Mouse (Mus musculus): ENCODE results near the gene Fgb. TPM values are rescaled to one million over a fixed set of nuclear protein-coding genes. Genes with fewer than 3 reads are reported as not detected.
A peak's percentile ranks its signal among the peaks of the same experiment; 100 is the strongest.

The Fgb gene
- polyA plus RNA-seq (2014; fragmentation: Nextera tagmentation; extraction: Ambion mirVana): 0.59 and 3.4 TPM in 2 replicates

DNA sequence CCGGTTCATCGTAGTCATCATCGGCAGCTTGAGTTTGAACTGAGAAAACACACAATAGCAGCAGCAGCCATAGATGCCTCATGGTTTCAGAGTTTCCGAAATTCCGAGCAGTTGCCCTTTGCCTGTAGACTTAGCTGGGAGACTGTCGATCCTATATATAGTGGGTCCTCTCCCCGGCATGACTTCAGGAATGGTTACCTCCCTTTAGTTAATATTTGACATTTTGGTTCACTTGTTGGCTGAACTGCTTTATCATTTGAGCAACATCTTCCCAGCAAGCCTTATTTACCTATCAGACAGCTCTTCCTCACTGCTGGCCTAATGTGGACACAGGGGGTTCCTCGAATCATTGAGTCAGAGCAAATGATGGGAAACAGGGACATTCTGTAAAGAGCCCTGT, at the start of gene Fgb:
TSS of gene Fgb (minus strand) at position 184 of the 400 bp plus-strand sequence.
- H3K4me2 ChIP-seq: no peak within 1 kb of the TSS
- no peak within 1 kb of the TSS for H3K9ac ChIP-seq (ENCODE audit: low read depth, low read length)
- 80% methylated on average over 8 of the region's 8 CpGs for WGBS (ENCODE audit: insufficient replicate concordance)
- no peaks in the 10 kb centered on the region for H3K27me3 ChIP-seq (ENCODE audit: control insufficient read depth, insufficient read depth, low read length)
- H3K4me3 ChIP-seq (ENCODE audit: low read depth, low read length): no peak within 1 kb of the TSS
- H3K9me3 ChIP-seq (replicated peaks; ENCODE audit: control insufficient read depth, low read length): no peaks in the 10 kb centered on the region
- ATAC-seq (replicated peaks; ENCODE audit: insufficient number of reproducible peaks, low FRiP score, low TSS enrichment): no peak
- H3K4me1 ChIP-seq (ENCODE audit: control insufficient read depth, insufficient read depth, low read length): no peaks in the 10 kb centered on the region
- no peaks in the 10 kb centered on the region for H3K36me3 ChIP-seq (ENCODE audit: control insufficient read depth, insufficient read depth, low read length)
- H3K27ac ChIP-seq (ENCODE audit: low read depth, low read length): no peak within 1 kb of the TSS

DNA sequence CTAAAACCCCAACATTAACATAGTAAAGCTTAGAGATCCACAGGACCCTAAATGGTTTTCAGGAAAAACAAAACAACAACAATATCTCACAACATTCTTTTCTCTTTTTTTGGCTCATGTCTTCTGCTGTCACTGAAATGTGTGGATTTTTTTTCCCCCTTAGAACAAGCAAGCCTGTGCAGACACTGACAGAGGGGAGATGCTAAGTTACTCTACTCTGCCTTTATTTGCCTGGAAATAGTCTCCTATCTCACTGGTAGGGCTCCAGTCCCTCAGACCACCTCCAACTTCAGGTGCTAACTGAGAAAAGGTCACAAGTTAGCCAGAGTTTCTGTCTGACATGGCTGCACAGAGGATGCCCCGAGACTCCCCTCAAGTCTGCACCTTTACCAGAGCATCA, 49.5 kb upstream of the Fgb start:
- no peak for ATAC-seq (replicated peaks; ENCODE audit: insufficient number of reproducible peaks, low FRiP score, low TSS enrichment)
- Histone ChIP-seq H3K27me3 (ENCODE audit: control insufficient read depth, insufficient read depth, low read length) (no peaks in the 10 kb centered on the region), H3K9ac (ENCODE audit: low read depth, low read length) (no peak overlapping the region), H3K27ac (ENCODE audit: low read depth, low read length) (no peak overlapping the region), H3K4me1 (ENCODE audit: control insufficient read depth, insufficient read depth, low read length) (0 out of 2 replicates have a peak, but pooled peaks cover 2% of the 10 kb centered on the region), H3K9me3 (replicated peaks; ENCODE audit: control insufficient read depth, low read length) (no peaks in the 10 kb centered on the region), H3K36me3 (ENCODE audit: control insufficient read depth, insufficient read depth, low read length) (no peaks in the 10 kb centered on the region), H3K4me2 (peak overlapping the region; percentile 53), H3K4me3 (ENCODE audit: low read depth, low read length) (no peak overlapping the region; the same call in 1 of the 2 replicates)
- WGBS (ENCODE audit: insufficient replicate concordance): 81% methylated on average over 1 of the region's 1 CpGs

DNA sequence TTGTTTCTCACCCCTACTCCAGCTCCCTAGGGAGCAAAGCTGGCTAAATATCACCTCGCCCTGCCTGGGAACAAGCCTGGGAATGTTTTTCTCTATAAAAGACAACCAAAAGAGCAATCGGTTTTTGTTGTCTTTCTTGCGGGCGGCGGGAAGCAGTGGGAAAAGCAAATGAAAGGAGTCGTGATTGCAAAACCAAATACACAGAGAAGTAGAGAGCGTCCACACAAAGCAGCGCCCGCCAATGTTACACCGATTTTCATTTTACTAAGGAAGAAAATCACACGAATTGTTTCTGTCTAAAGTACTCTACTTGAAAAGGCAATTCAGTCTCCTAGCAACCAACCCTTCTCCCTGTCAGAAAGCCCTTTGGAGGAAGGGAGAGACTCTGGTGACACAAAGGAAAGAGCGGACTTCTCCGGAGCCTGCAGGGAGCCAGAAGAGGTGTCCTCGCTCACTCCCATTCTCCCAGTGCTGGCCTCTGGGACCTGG, 48.9 kb upstream of the Fgb start:
- no peak for ATAC-seq (replicated peaks; ENCODE audit: insufficient number of reproducible peaks, low FRiP score, low TSS enrichment)
- 20% methylated on average over 14 of the region's 14 CpGs for WGBS (ENCODE audit: insufficient replicate concordance)
- H3K4me1 ChIP-seq (ENCODE audit: control insufficient read depth, insufficient read depth, low read length): 0 out of 2 replicates have a peak, but pooled peaks cover 2% of the 10 kb centered on the region
- no peak overlapping the region for H3K27ac ChIP-seq (ENCODE audit: low read depth, low read length)
- no peaks in the 10 kb centered on the region for H3K27me3 ChIP-seq (ENCODE audit: control insufficient read depth, insufficient read depth, low read length)
- no peaks in the 10 kb centered on the region for H3K36me3 ChIP-seq (ENCODE audit: control insufficient read depth, insufficient read depth, low read length)
- peak overlapping the region; percentile 52; the same call in 1 of the 2 replicates for H3K9ac ChIP-seq (ENCODE audit: low read depth, low read length)
- H3K4me2 ChIP-seq: peak overlapping the region; percentile 53
- no peaks in the 10 kb centered on the region for H3K9me3 ChIP-seq (replicated peaks; ENCODE audit: control insufficient read depth, low read length)
- peak overlapping the region; percentile 23 for H3K4me3 ChIP-seq (ENCODE audit: low read depth, low read length)

DNA sequence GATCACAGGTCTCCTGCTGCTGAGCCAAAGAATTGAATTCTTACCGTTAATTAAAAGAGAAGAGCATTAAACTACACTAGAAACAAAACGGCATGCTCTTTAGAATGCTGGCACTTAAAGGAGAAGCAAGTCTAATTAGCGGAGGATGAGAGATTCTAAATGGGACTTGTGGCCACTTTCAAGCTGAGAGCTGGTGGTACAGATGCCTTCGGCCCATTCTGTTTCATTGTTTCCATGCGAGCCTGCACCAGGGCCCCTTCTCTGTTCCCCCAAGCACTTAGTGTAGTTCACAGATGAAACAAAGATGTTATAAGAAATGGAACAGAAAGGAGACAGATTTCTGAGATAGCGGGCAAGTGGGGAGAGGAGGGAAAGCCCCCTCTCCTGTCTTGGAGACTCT, 47.9 kb upstream of the Fgb start:
- no peak overlapping the region for H3K9ac ChIP-seq (ENCODE audit: low read depth, low read length)

DNA sequence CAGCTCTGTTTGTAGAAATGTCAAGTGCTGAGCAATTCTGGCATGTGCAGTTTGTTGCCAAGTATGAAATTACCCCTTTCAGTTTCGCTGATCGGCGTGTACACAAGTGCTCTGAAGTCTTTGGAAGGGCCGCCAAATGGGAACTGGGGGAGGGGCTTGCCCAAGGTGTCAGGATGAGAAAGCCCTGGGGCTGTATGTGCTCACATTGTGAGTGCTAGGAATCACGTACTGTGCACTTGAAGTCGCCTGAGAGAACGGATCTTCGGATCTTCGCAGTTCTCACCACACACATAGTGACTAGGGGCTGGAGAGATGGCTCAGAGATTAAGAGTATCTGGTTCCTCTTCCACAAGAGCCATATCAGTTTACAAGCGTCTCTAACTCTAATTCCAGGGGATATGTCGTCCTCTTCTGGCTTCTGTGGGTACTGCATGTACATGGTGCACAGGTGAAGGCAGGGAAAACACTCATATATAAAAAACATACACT, 30.9 kb upstream of the Fgb start:
- H3K4me2 ChIP-seq: peak overlapping the region; percentile 66
- WGBS (ENCODE audit: insufficient replicate concordance): 4% methylated on average over 11 of the region's 11 CpGs
- no peak for ATAC-seq (replicated peaks; ENCODE audit: insufficient number of reproducible peaks, low FRiP score, low TSS enrichment)
- no peaks in the 10 kb centered on the region for H3K36me3 ChIP-seq (ENCODE audit: control insufficient read depth, insufficient read depth, low read length)
- no peak overlapping the region for H3K27ac ChIP-seq (ENCODE audit: low read depth, low read length)
- no peaks in the 10 kb centered on the region for H3K27me3 ChIP-seq (ENCODE audit: control insufficient read depth, insufficient read depth, low read length)
- no peaks in the 10 kb centered on the region for H3K9me3 ChIP-seq (replicated peaks; ENCODE audit: control insufficient read depth, low read length)
- peak overlapping the region; percentile 30; the same call in 1 of the 2 replicates for H3K4me3 ChIP-seq (ENCODE audit: low read depth, low read length)
- no peaks in the 10 kb centered on the region for H3K4me1 ChIP-seq (ENCODE audit: control insufficient read depth, insufficient read depth, low read length)
- no peak overlapping the region for H3K9ac ChIP-seq (ENCODE audit: low read depth, low read length)

More for the DNA sequence above, 47.9 kb upstream of the Fgb start:
- Histone ChIP-seq H3K4me2 (no peak overlapping the region), H3K27me3 (ENCODE audit: control insufficient read depth, insufficient read depth, low read length) (no peaks in the 10 kb centered on the region), H3K36me3 (ENCODE audit: control insufficient read depth, insufficient read depth, low read length) (no peaks in the 10 kb centered on the region), H3K4me1 (ENCODE audit: control insufficient read depth, insufficient read depth, low read length) (0 out of 2 replicates have a peak, but pooled peaks cover 2% of the 10 kb centered on the region), H3K9me3 (replicated peaks; ENCODE audit: control insufficient read depth, low read length) (no peaks in the 10 kb centered on the region), H3K4me3 (ENCODE audit: low read depth, low read length) (no peak overlapping the region), H3K27ac (ENCODE audit: low read depth, low read length) (no peak overlapping the region)
- 75% methylated on average over 6 of the region's 6 CpGs for WGBS (ENCODE audit: insufficient replicate concordance)
- no peak for ATAC-seq (replicated peaks; ENCODE audit: insufficient number of reproducible peaks, low FRiP score, low TSS enrichment)

DNA sequence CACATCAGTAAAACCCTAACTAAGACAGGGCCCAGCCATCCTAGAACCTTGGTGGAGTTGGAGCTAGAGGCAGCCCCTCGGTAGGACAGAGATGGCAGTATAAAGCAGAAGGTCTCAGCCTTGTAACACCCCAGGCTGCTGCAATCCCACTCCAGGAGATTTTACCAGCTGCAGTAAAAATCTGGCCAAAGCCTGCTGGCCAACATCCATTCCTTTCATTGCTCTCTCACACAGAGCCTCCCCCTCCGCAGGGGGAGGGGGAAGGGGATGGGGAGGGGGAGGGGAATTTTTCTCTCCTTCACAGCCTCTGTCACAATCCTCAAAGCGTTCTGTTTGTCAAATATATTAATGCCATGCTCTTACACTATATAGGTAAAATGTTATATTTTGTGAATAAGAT, 26.9 kb upstream of the Fgb start:
- 49% methylated on average over 2 of the region's 3 CpGs for WGBS (ENCODE audit: insufficient replicate concordance)

DNA sequence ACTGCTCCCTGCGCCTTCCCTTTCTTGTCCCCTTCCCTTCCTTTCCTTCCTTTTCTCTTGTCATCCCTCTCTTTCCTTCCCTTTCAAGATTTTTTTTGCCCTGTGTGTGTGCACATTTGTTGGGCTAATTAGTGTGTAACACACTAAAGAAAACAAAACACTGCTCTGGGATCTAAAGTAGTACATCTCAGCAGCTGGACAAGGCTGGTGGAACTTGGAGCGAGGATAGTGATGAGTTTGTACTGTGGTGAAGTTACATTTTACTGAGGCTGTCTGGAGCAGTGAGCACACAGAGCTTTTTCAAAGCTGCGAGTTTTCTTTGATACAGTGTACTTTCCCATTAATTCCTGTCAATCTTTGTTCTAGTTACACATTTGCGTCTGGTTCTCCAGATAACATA, 20.6 kb upstream of the Fgb start:
- ATAC-seq (replicated peaks; ENCODE audit: insufficient number of reproducible peaks, low FRiP score, low TSS enrichment): no peak
- no peaks in the 10 kb centered on the region for H3K9me3 ChIP-seq (replicated peaks; ENCODE audit: control insufficient read depth, low read length)
- H3K4me3 ChIP-seq (ENCODE audit: low read depth, low read length): no peak overlapping the region
- H3K36me3 ChIP-seq (ENCODE audit: control insufficient read depth, insufficient read depth, low read length): peaks cover 39% of the 10 kb centered on the region
- H3K4me1 ChIP-seq (ENCODE audit: control insufficient read depth, insufficient read depth, low read length): no peaks in the 10 kb centered on the region
- H3K4me2 ChIP-seq: no peak overlapping the region
- no peak overlapping the region for H3K27ac ChIP-seq (ENCODE audit: low read depth, low read length)
- H3K27me3 ChIP-seq (ENCODE audit: control insufficient read depth, insufficient read depth, low read length): no peaks in the 10 kb centered on the region
- H3K9ac ChIP-seq (ENCODE audit: low read depth, low read length): no peak overlapping the region
- 86% methylated on average over 4 of the region's 4 CpGs for WGBS (ENCODE audit: insufficient replicate concordance)

More for the DNA sequence above, 26.9 kb upstream of the Fgb start:
- no peak overlapping the region for H3K9ac ChIP-seq (ENCODE audit: low read depth, low read length)
- H3K27ac ChIP-seq (ENCODE audit: low read depth, low read length): no peak overlapping the region
- 0 out of 2 replicates have a peak, but pooled peaks cover under 1% of the 10 kb centered on the region for H3K36me3 ChIP-seq (ENCODE audit: control insufficient read depth, insufficient read depth, low read length)
- ATAC-seq (replicated peaks; ENCODE audit: insufficient number of reproducible peaks, low FRiP score, low TSS enrichment): no peak
- no peaks in the 10 kb centered on the region for H3K9me3 ChIP-seq (replicated peaks; ENCODE audit: control insufficient read depth, low read length)
- no peaks in the 10 kb centered on the region for H3K4me1 ChIP-seq (ENCODE audit: control insufficient read depth, insufficient read depth, low read length)
- H3K27me3 ChIP-seq (ENCODE audit: control insufficient read depth, insufficient read depth, low read length): no peaks in the 10 kb centered on the region
- H3K4me2 ChIP-seq: no peak overlapping the region
- no peak overlapping the region for H3K4me3 ChIP-seq (ENCODE audit: low read depth, low read length)

DNA sequence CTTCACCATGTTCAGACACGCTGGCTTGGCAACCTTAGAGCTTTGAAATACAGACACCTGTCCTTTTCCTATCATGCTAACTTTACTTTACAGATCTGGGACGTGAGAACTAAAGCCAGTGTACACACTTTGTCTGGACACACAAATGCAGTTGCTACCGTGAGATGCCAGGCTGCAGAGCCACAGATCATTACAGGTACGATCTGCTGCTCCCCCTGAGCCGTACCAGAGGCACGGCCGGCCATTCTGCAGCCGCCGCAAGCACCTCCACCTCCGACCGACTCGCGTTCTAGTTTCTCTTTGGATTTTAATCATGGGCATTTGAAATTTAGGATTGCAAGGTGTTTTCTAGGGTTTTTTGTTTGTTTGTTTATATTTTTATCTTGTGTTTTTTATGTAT, 19.2 kb upstream of the Fgb start:
- 94% methylated on average over 13 of the region's 13 CpGs for WGBS (ENCODE audit: insufficient replicate concordance)
- no peaks in the 10 kb centered on the region for H3K4me1 ChIP-seq (ENCODE audit: control insufficient read depth, insufficient read depth, low read length)
- no peak overlapping the region for H3K4me3 ChIP-seq (ENCODE audit: low read depth, low read length)
- no peak overlapping the region for H3K9ac ChIP-seq (ENCODE audit: low read depth, low read length)
- ATAC-seq (replicated peaks; ENCODE audit: insufficient number of reproducible peaks, low FRiP score, low TSS enrichment): no peak
- no peaks in the 10 kb centered on the region for H3K9me3 ChIP-seq (replicated peaks; ENCODE audit: control insufficient read depth, low read length)
- no peak overlapping the region for H3K4me2 ChIP-seq
- H3K36me3 ChIP-seq (ENCODE audit: control insufficient read depth, insufficient read depth, low read length): peaks cover 39% of the 10 kb centered on the region
- H3K27ac ChIP-seq (ENCODE audit: low read depth, low read length): no peak overlapping the region
- no peaks in the 10 kb centered on the region for H3K27me3 ChIP-seq (ENCODE audit: control insufficient read depth, insufficient read depth, low read length)

DNA sequence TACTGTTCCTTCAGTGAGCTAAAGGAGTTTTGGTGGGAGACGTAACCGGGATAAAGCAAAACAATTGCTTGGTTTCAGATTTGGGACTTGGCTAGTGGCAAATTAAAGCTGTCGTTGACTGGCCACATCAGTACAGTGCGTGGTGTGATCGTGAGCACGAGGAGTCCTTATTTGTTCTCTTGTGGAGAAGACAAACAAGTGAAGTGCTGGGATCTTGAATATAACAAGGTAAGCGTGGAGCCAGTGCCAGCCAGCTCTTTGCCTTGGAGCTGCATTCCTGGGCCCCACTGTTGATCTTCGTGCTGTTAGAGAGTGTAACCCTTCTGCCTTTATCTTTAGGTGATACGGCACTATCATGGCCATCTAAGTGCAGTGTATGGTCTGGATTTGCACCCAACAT, 18.3 kb upstream of the Fgb start:
- no peaks in the 10 kb centered on the region for H3K27me3 ChIP-seq (ENCODE audit: control insufficient read depth, insufficient read depth, low read length)
- H3K9me3 ChIP-seq (replicated peaks; ENCODE audit: control insufficient read depth, low read length): no peaks in the 10 kb centered on the region
- no peak overlapping the region for H3K4me2 ChIP-seq
- H3K4me3 ChIP-seq (ENCODE audit: low read depth, low read length): no peak overlapping the region
- ATAC-seq (replicated peaks; ENCODE audit: insufficient number of reproducible peaks, low FRiP score, low TSS enrichment): no peak
- no peaks in the 10 kb centered on the region for H3K4me1 ChIP-seq (ENCODE audit: control insufficient read depth, insufficient read depth, low read length)
- H3K9ac ChIP-seq (ENCODE audit: low read depth, low read length): no peak overlapping the region
- H3K27ac ChIP-seq (ENCODE audit: low read depth, low read length): no peak overlapping the region
- 89% methylated on average over 9 of the region's 9 CpGs for WGBS (ENCODE audit: insufficient replicate concordance)
- H3K36me3 ChIP-seq (ENCODE audit: control insufficient read depth, insufficient read depth, low read length): peaks cover 45% of the 10 kb centered on the region
